Mouse (Mus musculus): ENCODE results near the gene Rab22a. TPM values are rescaled to one million over a fixed set of nuclear protein-coding genes. Genes with fewer than 3 reads are reported as not detected.
A peak's percentile ranks its signal among the peaks of the same experiment; 100 is the strongest.

Rab22a gene
- polyA plus RNA-seq, 1 experiment from 2014 or later, result 45.5 TPM

GRCm38 (mm10) chr2:173724940-173725807 lies 65.6 kb downstream of the Rab22a start:
- ATAC-seq (ENCODE audit: insufficient number of reproducible peaks, low FRiP score, low TSS enrichment, low read depth), result no peak
- Histone ChIP-seq H3K27ac (no peak overlapping the region), H3K27me3 (no peaks in the 10 kb centered on the region), H3K9ac (no peak overlapping the region), H3K4me3 (no peak overlapping the region), H3K4me1 (peaks cover 4% of the 10 kb centered on the region), H3K4me2 (no peak overlapping the region), H3K9me3 (no peaks in the 10 kb centered on the region), H3K36me3 (no peaks in the 10 kb centered on the region)
- WGBS, result 71% methylated on average over 15 of the region's 15 CpGs

DNA sequence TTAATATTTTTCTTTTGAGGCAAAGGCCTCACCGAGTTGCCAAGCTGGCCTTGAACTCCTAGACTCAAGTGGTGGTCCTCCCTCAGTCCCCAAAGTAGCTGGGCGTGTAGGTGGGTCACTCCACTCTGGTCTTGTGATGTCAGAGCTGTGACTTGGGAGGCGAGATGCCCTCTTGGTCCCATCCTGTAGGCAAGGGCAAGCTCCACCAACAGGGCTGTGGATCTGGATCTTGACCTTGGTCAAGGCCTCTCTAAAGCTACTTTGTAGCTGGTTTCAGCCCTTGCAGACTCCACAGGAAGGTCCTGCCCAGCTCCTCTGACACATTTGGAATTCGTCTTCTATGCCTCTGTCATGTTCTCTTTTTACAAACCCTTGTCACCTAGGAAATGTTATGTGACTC lies 66.3 kb downstream of the Rab22a start:
- no peak overlapping the region for H3K27ac ChIP-seq
- H3K4me2 ChIP-seq, result no peak overlapping the region
- H3K4me1 ChIP-seq, result peaks cover 8% of the 10 kb centered on the region
- no peak for ATAC-seq (ENCODE audit: insufficient number of reproducible peaks, low FRiP score, low TSS enrichment, low read depth)
- no peaks in the 10 kb centered on the region for H3K27me3 ChIP-seq
- 94% methylated on average over 4 of the region's 4 CpGs for WGBS
- H3K4me3 ChIP-seq, result no peak overlapping the region
- H3K9ac ChIP-seq, result no peak overlapping the region
- H3K36me3 ChIP-seq, result no peaks in the 10 kb centered on the region
- no peaks in the 10 kb centered on the region for H3K9me3 ChIP-seq

GRCm38 (mm10) chr2:173730444-173730966 lies 70.9 kb downstream of the Rab22a start:
- no peak overlapping the region for H3K9ac ChIP-seq
- no peak for ATAC-seq (ENCODE audit: insufficient number of reproducible peaks, low FRiP score, low TSS enrichment, low read depth)
- 13% methylated on average over 9 of the region's 9 CpGs for WGBS
- no peaks in the 10 kb centered on the region for H3K27me3 ChIP-seq
- no peak overlapping the region for H3K27ac ChIP-seq
- no peak overlapping the region for H3K4me3 ChIP-seq
- H3K4me2 ChIP-seq, result no peak overlapping the region
- no peaks in the 10 kb centered on the region for H3K36me3 ChIP-seq
- peaks cover 4% of the 10 kb centered on the region; the same call in 1 of the 2 replicates for H3K4me1 ChIP-seq
- no peaks in the 10 kb centered on the region for H3K9me3 ChIP-seq

- H3K36me3 ChIP-seq, result 0 out of 2 replicates have a peak, but pooled peaks cover 10% of the 10 kb centered on the region
- 20% methylated on average over 2 of the region's 2 CpGs for WGBS
Measured at GRCm38 (mm10) chr2:173734426-173734825, 74.9 kb downstream of the Rab22a start.

DNA sequence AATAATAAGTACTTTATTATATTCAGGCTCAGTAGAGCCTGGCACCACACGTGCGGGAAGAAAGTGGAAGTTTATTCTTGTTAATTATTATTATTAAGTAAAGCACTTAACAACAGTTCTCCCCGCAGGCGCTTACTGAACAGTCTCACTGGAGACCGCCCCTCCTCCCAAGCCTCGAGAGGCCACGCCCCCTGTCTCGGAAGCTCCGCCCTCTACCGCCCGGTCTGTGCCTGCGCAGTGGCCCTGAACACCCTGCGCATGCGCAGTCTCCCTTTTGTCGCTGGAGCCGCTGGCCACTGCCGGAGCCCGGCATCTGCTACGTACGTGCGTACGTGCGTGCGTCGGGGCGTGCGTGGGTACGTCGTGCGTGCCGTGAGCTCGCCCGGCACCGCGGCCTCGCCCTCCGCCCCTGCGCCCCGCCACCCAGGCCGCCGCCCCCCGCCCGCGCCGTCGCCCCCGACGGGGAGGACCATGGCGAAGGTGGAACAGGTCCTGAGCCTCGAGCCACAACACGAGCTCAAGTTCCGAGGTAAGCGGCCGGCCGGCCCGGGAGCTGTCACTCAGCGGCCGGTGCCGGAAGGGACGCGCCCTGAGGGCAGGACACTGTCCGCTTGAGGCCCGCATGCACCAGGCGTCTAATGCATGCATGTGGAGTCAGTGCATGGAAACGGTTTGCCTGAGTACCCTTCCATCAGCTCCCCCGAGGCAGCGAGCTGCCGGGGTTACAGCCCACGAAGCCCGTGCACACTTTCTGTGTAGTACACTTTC lies 77.8 kb downstream of the Rab22a start, which contains the start of gene Vapb:
Gene Vapb (plus strand): TSS at position 290 of the 768 bp plus-strand sequence.
- Histone ChIP-seq H3K36me3 (peaks cover 14% of the 10 kb centered on the region; the same call in 1 of the 2 replicates), H3K4me1 (peaks cover 28% of the 10 kb centered on the region), H3K4me3 (peak within 1 kb of the TSS; percentile 87), H3K9me3 (no peaks in the 10 kb centered on the region), H3K4me2 (peak within 1 kb of the TSS; percentile 62), H3K9ac (peak within 1 kb of the TSS; percentile 81), H3K27me3 (no peaks in the 10 kb centered on the region), H3K27ac (peak within 1 kb of the TSS; percentile 76)
- ATAC-seq (ENCODE audit: insufficient number of reproducible peaks, low FRiP score, low TSS enrichment, low read depth), result peak; percentile 93
- under 1% methylated on average over 70 of the region's 70 CpGs for whole genome bisulfite sequencing

More at GRCm38 (mm10) chr2:173734426-173734825, 74.9 kb downstream of the Rab22a start:
- H3K9ac ChIP-seq, result no peak overlapping the region
- H3K4me3 ChIP-seq, result no peak overlapping the region
- H3K27me3 ChIP-seq, result no peaks in the 10 kb centered on the region
- peaks cover 18% of the 10 kb centered on the region for H3K4me1 ChIP-seq
- no peaks in the 10 kb centered on the region for H3K9me3 ChIP-seq
- no peak for ATAC-seq (ENCODE audit: insufficient number of reproducible peaks, low FRiP score, low TSS enrichment, low read depth)
- H3K27ac ChIP-seq, result no peak overlapping the region
- H3K4me2 ChIP-seq, result no peak overlapping the region

- H3K9me3 ChIP-seq, result no peaks in the 10 kb centered on the region
- peaks cover 33% of the 10 kb centered on the region for H3K4me1 ChIP-seq
- peaks cover 14% of the 10 kb centered on the region; the same call in 1 of the 2 replicates for H3K36me3 ChIP-seq
- WGBS, result 78% methylated on average over 9 of the region's 9 CpGs
- peak overlapping the region; percentile 62 for H3K4me2 ChIP-seq
- H3K9ac ChIP-seq, result peak overlapping the region; percentile 81; the same call in 1 of the 2 replicates
- H3K27me3 ChIP-seq, result no peaks in the 10 kb centered on the region
- H3K27ac ChIP-seq, result no peak overlapping the region
- ATAC-seq (ENCODE audit: insufficient number of reproducible peaks, low FRiP score, low TSS enrichment, low read depth), result no peak
- H3K4me3 ChIP-seq, result peak overlapping the region; percentile 87
Measured at GRCm38 (mm10) chr2:173738232-173738631, 78.7 kb downstream of the Rab22a start.

DNA sequence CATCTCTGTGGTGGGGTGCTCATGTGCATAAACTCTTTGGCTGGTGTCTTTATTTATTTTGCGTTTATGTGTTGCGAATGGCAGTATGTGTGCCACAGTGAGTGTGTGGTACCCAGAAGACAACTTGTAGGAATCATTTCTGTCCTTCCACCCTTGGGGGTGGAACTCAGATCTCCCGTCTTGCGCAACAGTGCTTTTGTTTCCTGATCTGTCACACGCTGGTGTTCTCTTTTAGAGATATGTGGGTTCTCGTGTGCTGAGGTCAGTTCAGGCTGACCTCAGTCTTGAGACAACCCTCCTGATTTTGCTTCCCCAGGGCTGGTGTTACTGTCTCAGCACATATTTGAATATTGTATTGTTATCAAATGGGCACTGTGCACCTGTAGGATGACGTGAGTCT lies 79.5 kb downstream of the Rab22a start:
- Histone ChIP-seq H3K4me2 (no peak overlapping the region), H3K9me3 (no peaks in the 10 kb centered on the region), H3K4me3 (no peak overlapping the region), H3K4me1 (peaks cover 33% of the 10 kb centered on the region), H3K36me3 (peaks cover 14% of the 10 kb centered on the region; the same call in 1 of the 2 replicates), H3K27me3 (no peaks in the 10 kb centered on the region), H3K27ac (no peak overlapping the region), H3K9ac (no peak overlapping the region)
- 84% methylated on average over 7 of the region's 7 CpGs for WGBS
- ATAC-seq (ENCODE audit: insufficient number of reproducible peaks, low FRiP score, low TSS enrichment, low read depth), result no peak

DNA sequence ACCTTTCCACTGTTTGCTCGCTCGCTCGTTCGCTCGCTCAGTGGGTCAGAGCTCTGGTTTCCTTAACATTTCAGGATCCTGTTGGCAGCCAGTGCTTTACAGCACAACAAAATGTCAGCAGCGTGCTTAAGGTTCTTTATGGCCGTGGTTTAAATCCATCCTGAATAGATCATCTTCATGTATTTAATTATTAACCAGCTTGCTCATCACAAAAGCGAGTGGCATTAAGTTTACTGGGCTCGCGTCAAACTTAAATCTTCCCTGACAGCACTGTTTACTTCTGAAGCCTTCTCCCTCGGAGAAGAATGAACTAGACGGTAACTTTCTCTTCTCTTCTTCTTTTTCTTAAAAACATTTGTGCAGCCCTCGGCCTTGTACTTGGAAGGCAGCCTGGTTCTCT lies 82.5 kb downstream of the Rab22a start:
- Histone ChIP-seq H3K4me3 (no peak overlapping the region), H3K4me1 (peaks cover 33% of the 10 kb centered on the region), H3K27me3 (no peaks in the 10 kb centered on the region), H3K27ac (peak overlapping the region; percentile 57), H3K9me3 (no peaks in the 10 kb centered on the region), H3K4me2 (no peak overlapping the region), H3K9ac (no peak overlapping the region), H3K36me3 (peaks cover 18% of the 10 kb centered on the region; the same call in 1 of the 2 replicates)
- 61% methylated on average over 13 of the region's 13 CpGs for WGBS
- ATAC-seq (ENCODE audit: insufficient number of reproducible peaks, low FRiP score, low TSS enrichment, low read depth), result no peak

GRCm38 (mm10) chr2:173742744-173743143 lies 83.2 kb downstream of the Rab22a start:
- peaks cover 33% of the 10 kb centered on the region for H3K4me1 ChIP-seq
- 70% methylated on average over 9 of the region's 9 CpGs for WGBS
- no peaks in the 10 kb centered on the region for H3K9me3 ChIP-seq
- no peaks in the 10 kb centered on the region for H3K27me3 ChIP-seq
- no peak for ATAC-seq (ENCODE audit: insufficient number of reproducible peaks, low FRiP score, low TSS enrichment, low read depth)
- H3K36me3 ChIP-seq, result peaks cover 18% of the 10 kb centered on the region; the same call in 1 of the 2 replicates
- H3K4me3 ChIP-seq, result no peak overlapping the region
- H3K9ac ChIP-seq, result no peak overlapping the region
- no peak overlapping the region for H3K27ac ChIP-seq
- H3K4me2 ChIP-seq, result no peak overlapping the region

DNA sequence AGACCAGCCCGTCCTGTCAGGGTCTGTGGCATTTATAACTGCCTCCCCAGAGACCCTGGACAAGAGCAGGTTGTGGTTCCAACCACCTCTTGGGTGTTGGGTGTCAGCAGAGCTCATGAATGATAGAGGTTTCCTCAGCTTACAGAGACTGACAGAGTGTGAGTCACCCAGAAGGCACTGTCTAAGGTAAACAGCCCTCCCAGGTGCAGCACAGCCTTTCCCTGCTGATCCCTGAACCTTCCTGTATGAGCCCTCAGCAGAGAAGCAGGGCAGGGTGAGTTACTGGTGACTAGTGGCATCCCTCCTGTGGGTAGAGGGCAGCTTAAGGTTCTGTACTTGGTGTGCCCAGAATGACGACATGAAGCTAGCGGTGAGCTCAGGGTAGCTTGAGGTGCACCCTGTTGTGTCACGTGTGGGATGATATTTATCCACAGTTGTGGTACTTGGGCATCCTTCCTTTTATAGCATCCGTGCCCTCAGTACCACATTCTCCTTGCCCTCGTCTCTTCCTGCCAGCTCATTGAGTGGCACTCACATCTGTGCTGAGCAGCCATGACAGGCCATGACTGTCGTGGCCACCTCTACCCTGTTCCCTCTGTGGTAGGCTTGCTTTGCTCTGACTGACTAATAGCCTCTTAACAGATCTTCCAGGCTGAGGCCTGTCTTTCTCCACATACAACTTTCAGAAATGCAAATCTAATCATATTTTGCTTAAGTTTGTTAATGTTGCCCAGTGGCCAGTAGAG lies 84.7 kb downstream of the Rab22a start:
- H3K4me3 ChIP-seq, result no peak overlapping the region
- no peak overlapping the region for H3K4me2 ChIP-seq
- H3K27ac ChIP-seq, result no peak overlapping the region
- 86% methylated on average over 7 of the region's 7 CpGs for WGBS
- H3K4me1 ChIP-seq, result peaks cover 25% of the 10 kb centered on the region
- no peak overlapping the region for H3K9ac ChIP-seq
- peaks cover 10% of the 10 kb centered on the region; the same call in 1 of the 2 replicates for H3K36me3 ChIP-seq
- H3K27me3 ChIP-seq, result no peaks in the 10 kb centered on the region
- no peak for ATAC-seq (ENCODE audit: insufficient number of reproducible peaks, low FRiP score, low TSS enrichment, low read depth)
- H3K9me3 ChIP-seq, result no peaks in the 10 kb centered on the region
